Mouse (Mus musculus): ENCODE data around the gene Tnfsf13.

- TF ChIP-seq CTCF (conservative IDR thresholded peaks at IDR 0.05; ENCODE audit: low read length) (no peak), POU5F1 (IDR thresholded peaks at IDR 0.05; ENCODE audit: borderline replicate concordance, low read length) (no peak), NANOG (IDR thresholded peaks at IDR 0.05; ENCODE audit: borderline replicate concordance, low read length) (no peak)
Measured at GRCm38 (mm10) chr11:69718661-69719060, 33.1 kb upstream of the Tnfsf13 start.

All from E14TG2a.4 (cell line).